ENCODE assay signal across 22 mouse cellular contexts in genomic region chr7:3420466-3420865, GRCm38 (mm10). TPM values are rescaled to one million over a fixed set of nuclear protein-coding genes. Genes with fewer than 3 reads are reported as not detected.
DNase-seq lines count a peak whose midpoint lies in the region; ATAC-seq lines count a peak whose summit lies in the region.
"Had no signal": no experiment of that assay in that cellular context is flagged by ENCODE, and none has a peak within 500 bp of the region (broad histone marks: within the 10 kb centered on the region; RNA-seq: fewer than 3 reads in every experiment).

No protein-coding gene starts in this region.

- no peaks in the 10 kb centered on the region for H3K36me3 ChIP-seq in midbrain, embryonic 15.5 days (replicated peaks)
- H3K36me3 ChIP-seq: embryonic facial prominence, embryonic 12.5 days; forebrain, embryonic 15.5 days; heart, embryonic 10.5 days; hindbrain, embryonic 13.5 days had no signal

- no peak overlapping the region for H3K4me2 ChIP-seq in midbrain, embryonic 15.5 days
- H3K4me2 ChIP-seq: embryonic facial prominence, embryonic 12.5 days; forebrain, embryonic 15.5 days; hindbrain, embryonic 13.5 days had no signal

- H3K9ac ChIP-seq in midbrain, embryonic 15.5 days = no peak overlapping the region
- H3K9ac ChIP-seq: embryonic facial prominence, embryonic 12.5 days; forebrain, embryonic 15.5 days; hindbrain, embryonic 13.5 days had no signal

- H3K27me3 ChIP-seq in midbrain, embryonic 15.5 days (replicated peaks) = peaks cover 33% of the 10 kb centered on the region

- no peaks in the 10 kb centered on the region for H3K9me3 ChIP-seq in midbrain, embryonic 15.5 days
- H3K9me3 ChIP-seq: embryonic facial prominence, embryonic 12.5 days; forebrain, embryonic 15.5 days; heart, embryonic 10.5 days; hindbrain, embryonic 13.5 days had no signal

- DNase-seq in thymus, adult 18-20 months = peak; percentile 45 to 69
- no peak for DNase-seq in thymus, postnatal 0 days (ENCODE audit: low spot score)
- DNase-seq in T-cell, adult 2 months (ENCODE audit: low spot score) = peak; percentile 30
- DNase-seq in thymus, postnatal 14 days = peak; percentile 82
- DNase-seq in embryo, embryonic 10 days (ENCODE audit: low spot score) = no peak
- DNase-seq in adrenal gland, adult 8-10 months = no peak
- DNase-seq: adrenal gland, adult 2 months; cerebellum, adult 11 months; cerebellum, adult 8-10 months; cerebellum, postnatal 14 days; gastrocnemius, postnatal 14 days; heart, postnatal 10 days; heart, postnatal 4 days had no signal

- no peak overlapping the region for H3K27ac ChIP-seq in midbrain, embryonic 15.5 days
- H3K27ac ChIP-seq: embryonic facial prominence, embryonic 12.5 days; forebrain, embryonic 15.5 days; heart, embryonic 10.5 days; hindbrain, embryonic 13.5 days had no signal

- peaks cover 10% of the 10 kb centered on the region for H3K4me1 ChIP-seq in midbrain, embryonic 15.5 days

- WGBS in midbrain, embryonic 15.5 days = 58% methylated on average over 5 of the region's 5 CpGs

- no peak for ATAC-seq in midbrain, embryonic 15.5 days (replicated peaks)
- ATAC-seq: intestine, embryonic 16.5 days had no signal

- no peak overlapping the region for H3K4me3 ChIP-seq in midbrain, embryonic 15.5 days
- H3K4me3 ChIP-seq: embryonic facial prominence, embryonic 12.5 days; forebrain, embryonic 15.5 days; heart, embryonic 10.5 days; hindbrain, embryonic 13.5 days had no signal

RNA-seq across cellular contexts. Expression of gene Cacng6, which starts 3.5 kb away (rescaled TPM):
- 0.13 and 0.26 TPM in 2 replicates for polyA plus RNA-seq in thymus, postnatal 0 days (2015; fragmentation: Nextera tagmentation; extraction: Ambion mirVana)
- not detected in 2 replicates for polyA plus RNA-seq in midbrain, embryonic 15.5 days (2015; fragmentation: Nextera tagmentation; extraction: Ambion mirVana)
- under 1 TPM in 2 of 4 experiments, not detected in 2; 0.34 to 0.78 TPM for total RNA-seq in adrenal gland, adult 8-10 months (2022)
- total RNA-seq: common myeloid progenitor, adult 5-6 weeks; granulocyte monocyte progenitor cell, adult 5-6 weeks; MEL had no signal
- polyA plus RNA-seq: adrenal gland, adult 2 months had no signal

RNA-seq across cellular contexts. Expression of gene Cacng8, which starts 30.0 kb away (rescaled TPM):
- 0.35 and 0.73 TPM in 2 replicates for polyA plus RNA-seq in thymus, postnatal 0 days (2015; fragmentation: Nextera tagmentation; extraction: Ambion mirVana)
- 18.3 and 19.0 TPM in 2 replicates for polyA plus RNA-seq in midbrain, embryonic 15.5 days (2015; fragmentation: Nextera tagmentation; extraction: Ambion mirVana)
- total RNA-seq in adrenal gland, adult 8-10 months (2022) = 10 to 100 TPM in 2 of 4 experiments, 1 to 10 TPM in 2; 4.4 to 12.2 (median 7.4) TPM
- total RNA-seq: common myeloid progenitor, adult 5-6 weeks; gastrocnemius, postnatal 14 days; granulocyte monocyte progenitor cell, adult 5-6 weeks; heart, postnatal 10 days had no signal

Comparison
In these comparisons a context has a peak if more than half of its experiments do, and no peak if none do; other contexts are left out.
1. DNase-seq: peak in thymus, adult 18-20 months (2 of 2), T-cell, adult 2 months (single experiment) and thymus, postnatal 14 days (single experiment); none in thymus, postnatal 0 days (single experiment), embryo, embryonic 10 days (single experiment) and adrenal gland, adult 8-10 months (single experiment).
2. RNA of gene Cacng8, which starts 30.0 kb away (polyA plus RNA-seq): 18.3 to 19.0 TPM in midbrain, embryonic 15.5 days; 0.35 to 0.73 TPM in thymus, postnatal 0 days; every median in the first group is over 10 times any median in the second.